Mouse (Mus musculus) neural tube, embryonic 14.5 days (tissue): ENCODE measurements around the gene Vill. TPM values are rescaled to one million over a fixed set of nuclear protein-coding genes. Genes with fewer than 3 reads are reported as not detected.
A peak's percentile ranks its signal among the peaks of the same experiment; 100 is the strongest.

Experiments used
- ATAC-seq: fragments of 200-750 bp; cut with Nextera tagmentation; 2 replicates; pipeline ENCODE4 v1.8.0; 2017; ENCODE audit warnings: low read depth, mild to moderate bottlenecking, moderate TSS enrichment, moderate library complexity
- H3K27ac ChIP-seq: fragments of 300-500 bp; sonication (generic); 2 replicates; pipeline ENCODE4 v1.5.1; 2014; ENCODE audit warnings: low read depth, mild to moderate bottlenecking, control low read depth, low read length, moderate library complexity, mixed read lengths
- H3K27me3 ChIP-seq: fragments of 300-500 bp; sonication (generic); 2 replicates; pipeline ENCODE4 v1.6.1; 2014; ENCODE audit warnings: low read length; ENCODE audit not compliant: control insufficient read depth, insufficient read depth
- H3K36me3 ChIP-seq: fragments of 300-500 bp; sonication (generic); 2 replicates; pipeline ENCODE4 v1.6.1; 2014; ENCODE audit warnings: low read length, mixed read lengths; ENCODE audit not compliant: control insufficient read depth, insufficient read depth
- H3K4me1 ChIP-seq: fragments of 300-500 bp; sonication (generic); 2 replicates; pipeline ENCODE4 v1.6.1; 2014; ENCODE audit warnings: low read length; ENCODE audit not compliant: control insufficient read depth, insufficient read depth
- H3K4me2 ChIP-seq: fragments of 300-500 bp; sonication (generic); 2 replicates; pipeline ENCODE4 v1.6.1; 2014; ENCODE audit warnings: mild to moderate bottlenecking, low read depth, low read length, control low read depth
- H3K4me3 ChIP-seq: fragments of 300-500 bp; sonication (generic); 2 replicates; pipeline ENCODE4 v1.5.1; 2014; ENCODE audit warnings: low read depth, low read length, control low read depth, mixed read lengths
- H3K9ac ChIP-seq: fragments of 300-500 bp; sonication (generic); replicated peaks from 2 replicates; pipeline ENCODE4 v1.6.1; 2014; ENCODE audit warnings: low read depth, mild to moderate bottlenecking, control low read depth, low read length, mixed read lengths
- H3K9me3 ChIP-seq: fragments of 300-500 bp; sonication (generic); 2 replicates; pipeline ENCODE4 v1.6.1; 2016; ENCODE audit warnings: low read length; ENCODE audit not compliant: control insufficient read depth
- WGBS: fragments of 180-500 bp; shearing (Covaris S2); extraction: QIAGEN DNeasy Blood & Tissue Kit; methylation state at CpG from one replicate; pipeline ENCODE4 v1.1.7; 2014; 5-methylcytosine and 5-hydroxymethylcytosine counted together
- polyA plus RNA-seq: library from polyadenylated mRNA; unstranded; fragments of >200 nt; fragmentation: Nextera tagmentation; extraction: Ambion mirVana; gene quantifications from 2 replicates; pipeline ENCODE4 v1.2.1, GENCODE M21; 2014

The Vill gene
- polyA plus RNA-seq, 1 experiment from 2014 or later, result 3.6 TPM

- 58% methylated on average over 19 of the region's 19 CpGs for WGBS
- 0 out of 2 replicates have a peak overlapping the region, but pooled peaks have one; percentile 17 for H3K9ac ChIP-seq
- peak; percentile 76 for ATAC-seq
- H3K4me1 ChIP-seq, result peaks cover 23% of the 10 kb centered on the region
- peak overlapping the region; percentile 66 for H3K27ac ChIP-seq
- H3K4me3 ChIP-seq, result no peak overlapping the region
- no peaks in the 10 kb centered on the region for H3K36me3 ChIP-seq
- no peaks in the 10 kb centered on the region for H3K9me3 ChIP-seq
- no peak overlapping the region for H3K4me2 ChIP-seq
- no peaks in the 10 kb centered on the region for H3K27me3 ChIP-seq
Observed at GRCm38 (mm10) chr9:119033111-119033921, 19.3 kb upstream of the Vill start.

GRCm38 (mm10) chr9:119034069-119034468, 18.5 kb upstream of the Vill start:
- Histone ChIP-seq H3K36me3 (no peaks in the 10 kb centered on the region), H3K27ac (peak overlapping the region; percentile 66), H3K4me2 (no peak overlapping the region), H3K9me3 (no peaks in the 10 kb centered on the region), H3K4me3 (no peak overlapping the region), H3K4me1 (peaks cover 23% of the 10 kb centered on the region), H3K9ac (0 out of 2 replicates have a peak overlapping the region, but pooled peaks have one; percentile 25), H3K27me3 (no peaks in the 10 kb centered on the region)
- 0 out of 2 replicates have a peak, but pooled peaks have one; percentile 36 for ATAC-seq
- WGBS, result 66% methylated on average over 8 of the region's 8 CpGs

GRCm38 (mm10) chr9:119034676-119035665, 17.6 kb upstream of the Vill start:
- peaks cover 23% of the 10 kb centered on the region for H3K4me1 ChIP-seq

GRCm38 (mm10) chr9:119035836-119036235, 16.7 kb upstream of the Vill start:
- no peak overlapping the region for H3K27ac ChIP-seq
- H3K9me3 ChIP-seq, result no peaks in the 10 kb centered on the region
- H3K27me3 ChIP-seq, result no peaks in the 10 kb centered on the region
- H3K36me3 ChIP-seq, result no peaks in the 10 kb centered on the region
- no peak overlapping the region for H3K4me2 ChIP-seq
- no peak overlapping the region for H3K4me3 ChIP-seq
- peaks cover 23% of the 10 kb centered on the region for H3K4me1 ChIP-seq
- H3K9ac ChIP-seq, result no peak overlapping the region
- ATAC-seq, result no peak
- 71% methylated on average over 7 of the region's 7 CpGs for WGBS

More at GRCm38 (mm10) chr9:119034676-119035665, 17.6 kb upstream of the Vill start:
- no peak for ATAC-seq
- H3K27me3 ChIP-seq, result no peaks in the 10 kb centered on the region
- H3K36me3 ChIP-seq, result no peaks in the 10 kb centered on the region
- H3K9me3 ChIP-seq, result no peaks in the 10 kb centered on the region
- no peak overlapping the region for H3K4me2 ChIP-seq
- H3K9ac ChIP-seq, result no peak overlapping the region
- H3K27ac ChIP-seq, result peak overlapping the region; percentile 66
- 46% methylated on average over 29 of the region's 29 CpGs for WGBS
- no peak overlapping the region for H3K4me3 ChIP-seq

GRCm38 (mm10) chr9:119037076-119037730, 15.4 kb upstream of the Vill start:
- H3K9ac ChIP-seq, result no peak overlapping the region
- no peak overlapping the region for H3K4me2 ChIP-seq
- WGBS, result 60% methylated on average over 15 of the region's 15 CpGs
- no peak overlapping the region for H3K4me3 ChIP-seq
- H3K36me3 ChIP-seq, result no peaks in the 10 kb centered on the region
- no peaks in the 10 kb centered on the region for H3K9me3 ChIP-seq
- H3K4me1 ChIP-seq, result peaks cover 23% of the 10 kb centered on the region
- no peak overlapping the region for H3K27ac ChIP-seq
- H3K27me3 ChIP-seq, result no peaks in the 10 kb centered on the region
- ATAC-seq, result no peak

- H3K36me3 ChIP-seq, result no peaks in the 10 kb centered on the region
- H3K4me2 ChIP-seq, result no peak overlapping the region
- H3K27ac ChIP-seq, result no peak overlapping the region
- ATAC-seq, result no peak
- H3K4me1 ChIP-seq, result peaks cover 15% of the 10 kb centered on the region
- no peak overlapping the region for H3K9ac ChIP-seq
- 90% methylated on average over 3 of the region's 3 CpGs for WGBS
- H3K4me3 ChIP-seq, result no peak overlapping the region
- no peaks in the 10 kb centered on the region for H3K9me3 ChIP-seq
- no peaks in the 10 kb centered on the region for H3K27me3 ChIP-seq
Observed at GRCm38 (mm10) chr9:119038574-119038973, 14.0 kb upstream of the Vill start.

DNA sequence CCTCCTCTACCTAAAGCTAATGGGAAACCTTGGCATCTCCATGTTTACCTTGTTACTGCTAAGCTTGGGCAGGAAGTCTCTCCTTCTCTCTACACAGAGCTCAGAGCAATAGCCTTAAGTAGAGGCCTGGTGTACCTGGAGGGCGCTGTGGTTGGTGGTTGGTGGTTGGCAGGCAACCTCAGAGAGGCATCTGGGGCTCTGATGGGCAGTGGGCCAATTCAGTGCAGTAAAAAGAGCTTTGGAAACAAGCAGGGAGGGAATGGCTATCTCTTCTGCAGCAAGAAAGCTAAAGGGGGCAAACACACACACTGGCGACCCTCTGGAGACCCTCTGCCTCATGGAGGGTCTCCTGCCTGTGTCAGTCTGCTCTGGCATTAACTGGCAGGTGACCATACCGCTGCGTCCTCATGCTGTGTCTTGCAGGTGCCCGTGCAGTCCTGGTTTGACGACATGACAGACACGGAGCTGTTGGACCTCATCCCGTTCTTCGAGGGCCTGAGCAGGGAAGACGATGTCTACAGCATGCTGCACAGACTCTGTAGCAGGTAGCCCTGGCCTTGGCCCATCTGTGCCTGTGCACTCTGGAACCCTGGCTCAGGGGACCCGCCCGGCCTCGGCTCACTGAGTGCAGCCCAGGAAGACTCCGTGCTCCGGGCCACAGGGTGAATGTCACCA, 12.3 kb upstream of the Vill start:
- no peaks in the 10 kb centered on the region for H3K36me3 ChIP-seq
- H3K4me1 ChIP-seq, result 0 out of 2 replicates have a peak, but pooled peaks cover 3% of the 10 kb centered on the region
- H3K9ac ChIP-seq, result no peak overlapping the region
- H3K27ac ChIP-seq, result 0 out of 2 replicates have a peak overlapping the region, but pooled peaks have one; percentile 24
- no peaks in the 10 kb centered on the region for H3K9me3 ChIP-seq
- WGBS, result 81% methylated on average over 15 of the region's 15 CpGs
- ATAC-seq, result peak; percentile 32; the same call in 1 of the 2 replicates
- H3K4me3 ChIP-seq, result no peak overlapping the region
- no peak overlapping the region for H3K4me2 ChIP-seq
- H3K27me3 ChIP-seq, result no peaks in the 10 kb centered on the region
